Mouse (Mus musculus): ENCODE data around the gene Mrgpra2a.
"Not testable (repeated sequence)": the region's sequence is repeated elsewhere in the genome, so short reads cannot be mapped to it uniquely, and the experiment has no call there.

Mrgpra2a gene

DNA sequence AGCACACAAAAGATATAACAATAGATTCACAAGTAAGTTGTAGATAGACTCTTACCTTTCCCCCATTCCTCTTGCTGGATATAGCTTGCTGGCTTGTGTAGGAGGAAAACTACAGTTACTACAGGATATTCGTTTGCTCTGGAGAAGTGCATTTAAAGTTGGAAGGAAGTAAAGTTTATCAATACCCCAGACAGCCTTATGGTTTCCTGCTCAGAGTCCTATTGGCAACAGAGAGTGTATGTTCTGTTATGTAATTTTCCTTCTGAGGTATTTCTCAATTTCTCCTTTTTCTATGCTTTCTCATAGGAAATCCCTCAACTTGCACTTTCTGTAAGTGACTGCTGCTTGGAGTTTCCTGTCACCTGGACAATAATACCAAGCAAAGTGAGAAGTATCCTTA, at the start of gene Mrgpra2a:
Mrgpra2a (minus strand) TSS at position 125 of the 400 bp plus-strand sequence.
- not testable (repeated sequence) for DNase-seq

DNA sequence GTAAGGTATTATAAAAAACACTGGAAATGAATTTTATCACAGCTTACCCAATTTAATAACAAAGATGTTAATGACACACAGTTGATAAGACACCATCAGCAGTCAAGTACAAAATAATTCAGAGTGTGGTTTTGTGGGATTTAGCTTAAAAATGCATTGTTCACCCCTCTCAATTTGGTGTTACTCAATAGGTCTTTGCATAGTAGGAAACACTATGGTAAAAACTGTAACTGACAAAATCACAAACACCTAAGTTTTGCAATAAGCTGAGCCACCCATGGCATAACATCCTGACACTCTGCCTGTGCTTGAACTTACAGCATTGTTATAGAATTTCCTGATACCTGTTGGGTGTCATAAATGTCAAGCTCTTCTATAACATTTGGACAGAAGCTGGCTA, 39.3 kb upstream of the Mrgpra2a start:
- not testable (repeated sequence) for DNase-seq

DNA sequence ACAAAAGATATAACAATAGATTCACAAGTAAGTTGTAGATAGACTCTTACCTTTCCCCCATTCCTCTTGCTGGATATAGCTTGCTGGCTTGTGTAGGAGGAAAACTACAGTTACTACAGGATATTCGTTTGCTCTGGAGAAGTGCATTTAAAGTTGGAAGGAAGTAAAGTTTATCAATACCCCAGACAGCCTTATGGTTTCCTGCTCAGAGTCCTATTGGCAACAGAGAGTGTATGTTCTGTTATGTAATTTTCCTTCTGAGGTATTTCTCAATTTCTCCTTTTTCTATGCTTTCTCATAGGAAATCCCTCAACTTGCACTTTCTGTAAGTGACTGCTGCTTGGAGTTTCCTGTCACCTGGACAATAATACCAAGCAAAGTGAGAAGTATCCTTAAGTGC, 37.5 kb upstream of the Mrgpra2a start:
- DNase-seq = not testable (repeated sequence)

DNA sequence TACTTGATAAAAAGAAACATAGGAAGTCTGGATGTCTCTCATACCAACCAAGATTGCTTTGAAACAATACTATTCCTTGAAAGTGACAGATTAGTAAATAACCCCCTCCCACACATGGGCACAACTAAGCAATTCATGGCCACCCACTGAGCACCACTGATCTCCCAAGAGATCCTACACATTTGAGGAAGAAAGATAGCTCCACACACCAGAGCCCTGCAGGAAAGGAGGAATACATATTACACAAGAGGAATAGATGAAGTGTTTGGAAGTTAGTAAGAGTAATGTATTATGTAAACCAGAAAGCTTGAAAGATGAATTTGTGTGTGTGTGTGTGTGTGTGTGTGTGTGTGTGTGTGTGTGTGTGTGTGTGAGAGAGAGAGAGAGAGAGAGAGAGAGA, 31.2 kb upstream of the Mrgpra2a start:
- DNase-seq = not testable (repeated sequence)

DNA sequence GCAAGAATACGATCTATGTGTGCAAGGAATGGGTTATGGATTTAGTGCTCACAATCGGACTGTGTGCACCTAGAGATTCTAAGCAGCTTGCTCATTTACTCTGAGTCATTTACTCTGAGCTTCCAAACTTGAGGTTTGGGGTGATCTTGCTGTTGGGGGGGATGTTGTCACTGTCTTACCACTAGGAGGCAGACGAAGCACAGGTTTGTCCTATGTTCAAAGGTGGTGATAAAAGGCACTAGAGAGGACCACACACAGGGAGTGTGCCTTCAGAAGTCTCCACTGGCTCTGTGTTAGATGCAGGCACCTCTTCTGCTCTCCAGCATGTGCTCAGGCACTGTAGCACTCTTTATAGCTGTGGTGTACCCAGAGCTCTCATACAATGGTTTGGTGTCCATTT, 22.0 kb upstream of the Mrgpra2a start:
- not testable (repeated sequence) for DNase-seq

DNA sequence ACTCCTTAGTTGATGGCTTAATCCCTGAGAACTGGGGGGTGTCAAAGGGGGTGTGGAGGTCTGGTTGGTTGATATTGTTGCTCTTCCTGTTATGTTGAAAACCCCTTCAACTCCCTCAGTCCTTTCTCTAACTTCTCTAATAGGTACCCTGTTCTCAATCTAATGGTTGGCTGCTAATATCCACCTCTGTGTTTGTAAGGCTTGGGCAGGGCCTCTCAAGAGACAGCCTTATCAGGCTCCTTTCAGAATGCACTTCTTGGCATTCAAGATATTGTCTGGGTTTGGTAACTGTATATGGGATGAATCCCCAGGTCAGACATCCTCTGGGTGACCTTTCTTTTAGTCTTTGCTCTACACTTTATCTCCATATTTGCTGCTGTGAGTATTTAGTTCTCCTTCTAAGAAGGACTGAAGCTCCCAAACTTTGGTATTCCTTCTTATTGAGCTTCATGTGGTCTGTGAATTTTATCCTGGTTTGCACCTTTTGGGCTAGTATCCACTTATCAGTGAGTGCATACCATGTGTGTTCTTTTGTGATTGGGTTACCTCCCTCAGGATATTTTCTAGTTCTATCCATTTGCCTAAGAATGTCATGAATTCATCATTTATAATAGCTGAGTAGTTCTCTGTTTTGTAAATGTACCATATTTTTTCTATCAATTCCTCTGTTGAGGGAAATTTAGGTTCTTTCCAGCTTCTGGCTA, 13.5 kb upstream of the Mrgpra2a start:
- not testable (repeated sequence) for DNase-seq

DNA sequence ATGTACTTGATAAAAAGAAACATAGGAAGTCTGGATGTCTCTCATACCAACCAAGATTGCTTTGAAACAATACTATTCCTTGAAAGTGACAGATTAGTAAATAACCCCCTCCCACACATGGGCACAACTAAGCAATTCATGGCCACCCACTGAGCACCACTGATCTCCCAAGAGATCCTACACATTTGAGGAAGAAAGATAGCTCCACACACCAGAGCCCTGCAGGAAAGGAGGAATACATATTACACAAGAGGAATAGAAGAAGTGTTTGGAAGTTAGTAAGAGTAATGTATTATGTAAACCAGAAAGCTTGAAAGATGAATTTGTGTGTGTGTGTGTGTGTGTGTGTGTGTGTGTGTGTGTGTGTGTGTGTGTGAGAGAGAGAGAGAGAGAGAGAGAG, 6.2 kb downstream of the Mrgpra2a start:
- DNase-seq = not testable (repeated sequence)

DNA sequence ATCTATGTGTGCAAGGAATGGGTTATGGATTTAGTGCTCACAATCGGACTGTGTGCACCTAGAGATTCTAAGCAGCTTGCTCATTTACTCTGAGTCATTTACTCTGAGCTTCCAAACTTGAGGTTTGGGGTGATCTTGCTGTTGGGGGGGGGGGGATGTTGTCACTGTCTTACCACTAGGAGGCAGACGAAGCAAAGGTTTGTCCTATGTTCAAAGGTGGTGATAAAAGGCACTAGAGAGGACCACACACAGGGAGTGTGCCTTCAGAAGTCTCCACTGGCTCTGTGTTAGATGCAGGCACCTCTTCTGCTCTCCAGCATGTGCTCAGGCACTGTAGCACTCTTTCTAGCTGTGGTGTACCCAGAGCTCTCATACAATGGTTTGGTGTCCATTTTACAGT, 15.5 kb downstream of the Mrgpra2a start:
- DNase-seq = not testable (repeated sequence)

DNA sequence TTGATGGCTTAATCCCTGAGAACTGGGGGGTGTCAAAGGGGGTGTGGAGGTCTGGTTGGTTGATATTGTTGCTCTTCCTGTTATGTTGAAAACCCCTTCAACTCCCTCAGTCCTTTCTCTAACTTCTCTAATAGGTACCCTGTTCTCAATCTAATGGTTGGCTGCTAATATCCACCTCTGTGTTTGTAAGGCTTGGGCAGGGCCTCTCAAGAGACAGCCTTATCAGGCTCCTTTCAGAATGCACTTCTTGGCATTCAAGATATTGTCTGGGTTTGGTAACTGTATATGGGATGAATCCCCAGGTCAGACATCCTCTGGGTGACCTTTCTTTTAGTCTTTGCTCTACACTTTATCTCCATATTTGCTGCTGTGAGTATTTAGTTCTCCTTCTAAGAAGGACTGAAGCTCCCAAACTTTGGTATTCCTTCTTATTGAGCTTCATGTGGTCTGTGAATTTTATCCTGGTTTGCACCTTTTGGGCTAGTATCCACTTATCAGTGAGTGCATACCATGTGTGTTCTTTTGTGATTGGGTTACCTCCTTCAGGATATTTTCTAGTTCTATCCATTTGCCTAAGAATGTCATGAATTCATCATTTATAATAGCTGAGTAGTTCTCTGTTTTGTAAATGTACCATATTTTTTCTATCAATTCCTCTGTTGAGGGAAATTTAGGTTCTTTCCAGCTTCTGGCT, 24.0 kb downstream of the Mrgpra2a start:
- DNase-seq = not testable (repeated sequence)

DNA sequence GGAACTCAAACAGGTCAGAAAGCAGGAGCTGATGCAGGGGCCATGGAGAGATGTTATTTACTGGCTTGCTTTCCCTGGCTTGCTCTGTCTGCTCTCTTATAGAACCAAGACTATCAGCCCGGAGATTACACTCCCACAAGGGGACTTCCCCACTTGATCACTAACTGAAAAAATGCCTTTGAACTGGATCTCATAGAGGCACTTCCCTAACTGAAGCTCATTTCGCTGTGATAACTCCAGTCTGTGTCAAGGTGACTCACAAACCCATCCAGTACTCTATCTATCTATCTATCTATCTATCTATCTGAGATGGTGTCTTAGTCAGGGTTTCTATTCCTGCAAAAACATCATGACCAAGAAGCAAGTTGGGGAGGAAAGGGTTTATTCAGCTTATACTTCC, 41.3 kb downstream of the Mrgpra2a start:
- DNase-seq = no peak

DNA sequence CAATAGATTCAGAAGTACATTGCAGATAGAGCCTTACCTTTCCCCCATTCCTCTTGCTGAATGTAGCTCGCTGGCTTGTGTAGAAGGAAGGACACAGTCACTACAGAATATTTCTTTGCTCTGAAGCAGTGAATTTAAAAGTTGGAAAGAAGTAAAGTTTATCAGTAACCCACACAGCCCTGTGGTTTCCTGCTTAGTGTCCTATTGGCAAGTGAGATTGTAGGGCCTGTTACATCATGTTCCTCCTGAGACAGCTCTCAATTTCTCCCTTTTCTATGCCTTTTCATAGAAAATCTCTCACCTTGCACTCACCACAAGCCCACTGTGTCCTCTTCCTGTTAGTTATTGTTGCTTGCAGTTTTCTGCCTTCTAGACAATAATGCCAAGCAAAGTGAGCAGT, 42.4 kb downstream of the Mrgpra2a start:
- DNase-seq = no peak

DNA sequence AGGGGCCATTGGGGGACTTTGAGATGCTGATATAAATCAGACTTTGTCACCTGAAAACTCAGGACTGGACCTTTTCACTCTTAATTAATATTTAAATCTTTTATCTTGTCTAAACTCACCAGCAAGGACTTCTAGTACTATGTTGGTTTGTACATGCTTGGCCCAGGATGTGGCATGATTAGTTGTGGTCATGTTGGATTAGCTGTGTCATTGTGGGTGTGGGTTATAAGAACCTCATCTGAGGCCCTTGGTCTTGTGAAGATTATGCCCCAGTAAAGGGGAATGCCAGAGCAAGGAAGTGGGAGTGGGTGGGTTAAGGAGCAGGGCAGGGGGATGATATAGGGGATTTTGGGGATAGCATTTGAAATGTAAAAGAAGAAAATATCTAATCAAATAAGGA, 50.8 kb downstream of the Mrgpra2a start:
- DNase-seq = no peak

All from cerebellum, postnatal 10 days (tissue).